19 mouse cellular contexts compared by ENCODE assay signal in the genomic region with DNA sequence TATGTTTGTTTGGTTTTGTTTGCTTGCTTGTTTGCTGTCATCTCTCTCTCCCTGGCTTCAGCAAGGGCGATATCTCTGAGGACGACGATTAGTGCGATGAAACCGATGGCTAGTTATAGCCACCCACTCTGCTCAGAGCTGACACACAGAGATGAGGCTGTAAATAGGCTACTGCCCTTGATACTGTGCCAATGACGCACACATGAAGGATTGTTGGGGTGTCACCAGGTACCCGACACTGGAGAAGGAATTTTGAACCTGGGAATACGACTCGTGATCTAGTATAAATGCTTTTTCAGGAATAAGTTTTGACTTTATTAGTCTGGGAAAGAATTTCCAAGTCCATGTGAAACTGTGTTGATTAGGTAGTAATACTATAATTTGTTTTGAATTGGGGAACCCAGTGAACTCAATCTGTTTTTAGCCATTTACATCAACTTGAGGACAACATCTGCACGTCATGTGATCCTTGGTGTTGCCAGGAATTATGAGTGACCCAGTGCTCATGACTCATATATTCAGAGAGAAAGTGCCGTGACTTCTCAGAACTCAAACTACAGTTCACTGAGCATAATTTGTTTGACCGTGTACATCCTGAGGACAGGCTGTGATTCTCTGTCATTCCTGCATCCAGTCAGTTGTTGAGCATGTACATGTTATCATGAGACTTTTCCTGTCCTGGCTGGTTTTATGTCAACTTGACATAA.
DNase-seq lines count a peak whose midpoint lies in the region; ATAC-seq and TF ChIP-seq lines count a peak whose summit lies in the region.
"Had no signal": no experiment of that assay in that cellular context is flagged by ENCODE, and none has a peak within 500 bp of the region (broad histone marks: within the 10 kb centered on the region; RNA-seq: fewer than 3 reads in every experiment).

No protein-coding gene starts in this region.

- H3K79me2 ChIP-seq in myocyte (ENCODE audit: control insufficient read depth, insufficient read depth) = no peaks in the 10 kb centered on the region

- TF ChIP-seq EP300 in liver, postnatal 0 days (IDR thresholded peaks at IDR 0.05; ENCODE audit: low read depth) = peak; percentile 40; the same call in 1 of the 2 replicates

- no peak overlapping the region for H3K27ac ChIP-seq in liver, postnatal 0 days (ENCODE audit: low read depth)
- H3K27ac ChIP-seq in liver, embryonic 12.5 days = no peak overlapping the region
- H3K27ac ChIP-seq: heart, embryonic 13.5 days; hindbrain, embryonic 14.5 days; limb, embryonic 15.5 days; stomach, postnatal 0 days had no signal

- no peak for TF ChIP-seq CTCF in liver, postnatal 0 days (IDR thresholded peaks at IDR 0.05; ENCODE audit: low read depth)

- TF ChIP-seq POLR2A in myocyte (IDR thresholded peaks at IDR 0.05; ENCODE audit: insufficient read length, low read depth) = no peak

- peak; percentile 33; the same call in 1 of the 2 replicates for ATAC-seq in liver, postnatal 0 days
- no peak for ATAC-seq in liver, embryonic 12.5 days
- ATAC-seq: intestine, postnatal 0 days had no signal

- no peak overlapping the region for H3K4me3 ChIP-seq in liver, postnatal 0 days (ENCODE audit: low read depth, low read length)
- no peak overlapping the region for H3K4me3 ChIP-seq in liver, embryonic 12.5 days
- no peak overlapping the region for H3K4me3 ChIP-seq in myocyte
- H3K4me3 ChIP-seq: erythroblast, embryonic 14.5 days; heart, embryonic 13.5 days; limb, embryonic 15.5 days had no signal

- no peaks in the 10 kb centered on the region for H3K36me3 ChIP-seq in liver, postnatal 0 days (replicated peaks; ENCODE audit: insufficient read depth, low read length)
- no peaks in the 10 kb centered on the region for H3K36me3 ChIP-seq in liver, embryonic 12.5 days
- no peaks in the 10 kb centered on the region for H3K36me3 ChIP-seq in myocyte (ENCODE audit: control insufficient read depth, insufficient read depth)
- H3K36me3 ChIP-seq: heart, embryonic 13.5 days; limb, embryonic 15.5 days had no signal

- H3K9me3 ChIP-seq in liver, postnatal 0 days (ENCODE audit: low read length) = no peaks in the 10 kb centered on the region
- H3K9me3 ChIP-seq in liver, embryonic 12.5 days (replicated peaks) = no peaks in the 10 kb centered on the region
- H3K9me3 ChIP-seq: heart, embryonic 13.5 days; limb, embryonic 15.5 days had no signal

- no peak overlapping the region for H3K9ac ChIP-seq in liver, postnatal 0 days (replicated peaks)
- no peak overlapping the region for H3K9ac ChIP-seq in liver, embryonic 12.5 days
- H3K9ac ChIP-seq: heart, embryonic 13.5 days; hindbrain, embryonic 14.5 days; limb, embryonic 15.5 days; lung, embryonic 14.5 days had no signal

- peak; percentile 28 for DNase-seq in adrenal gland, adult 8-10 months
- DNase-seq in adrenal gland, adult 18-20 months (ENCODE audit: low spot score in 2 of 2) = no peak
- no peak for DNase-seq in liver, postnatal 0 days
- DNase-seq in adrenal gland, postnatal 36 days = peak; percentile 45 to 48
- no peak for DNase-seq in left cerebral cortex, postnatal 36 days (ENCODE audit: low spot score in 2 of 2)
- DNase-seq in right cerebral cortex, postnatal 10 days (ENCODE audit: low spot score in 2 of 2) = no peak
- DNase-seq: B cell, adult 2 months; cerebellum, adult 18-20 months; embryo, embryonic 11 days; lung, embryonic 14.5 days; thymus, postnatal 4 days had no signal

- intact Hi-C loops in left cerebral cortex, postnatal 36 days (cut with DNase I) = no loop called here

- H3K4me1 ChIP-seq in liver, postnatal 0 days (ENCODE audit: insufficient read depth) = no peaks in the 10 kb centered on the region
- 0 out of 2 replicates have a peak, but pooled peaks cover 9% of the 10 kb centered on the region for H3K4me1 ChIP-seq in liver, embryonic 12.5 days
- H3K4me1 ChIP-seq: limb, embryonic 15.5 days had no signal

- WGBS in liver, postnatal 0 days (ENCODE audit: insufficient replicate concordance) = 82% methylated on average over 12 of the region's 12 CpGs
- WGBS in liver, embryonic 12.5 days (ENCODE audit: insufficient replicate concordance) = 79% methylated on average over 12 of the region's 12 CpGs

- H3ac ChIP-seq in myocyte (ENCODE audit: control insufficient read depth, insufficient read length) = no peak overlapping the region

- H3K4me2 ChIP-seq in liver, postnatal 0 days (ENCODE audit: low read depth, low read length) = no peak overlapping the region
- H3K4me2 ChIP-seq in liver, embryonic 12.5 days = no peak overlapping the region
- peak overlapping the region; percentile 1 for H3K4me2 ChIP-seq in myocyte (ENCODE audit: low read depth)
- H3K4me2 ChIP-seq: heart, embryonic 13.5 days; hindbrain, embryonic 14.5 days; limb, embryonic 15.5 days; lung, embryonic 14.5 days had no signal

- no peaks in the 10 kb centered on the region for H3K27me3 ChIP-seq in liver, postnatal 0 days (ENCODE audit: insufficient read depth, low read length)
- H3K27me3 ChIP-seq in liver, embryonic 12.5 days (replicated peaks) = no peaks in the 10 kb centered on the region
- H3K27me3 ChIP-seq in myocyte (ENCODE audit: control insufficient read depth, insufficient read depth, insufficient read length) = no peaks in the 10 kb centered on the region
- H3K27me3 ChIP-seq: heart, embryonic 13.5 days; limb, embryonic 15.5 days had no signal

TF ChIP-seq in myocyte, 11 proteins besides CTCF, POLR2A, EP300 and RAD21:
- TF ChIP-seq USF1 (IDR thresholded peaks at IDR 0.05; ENCODE audit: low read depth) (peak; percentile 87), CEBPB (IDR thresholded peaks at IDR 0.05; ENCODE audit: insufficient read depth, poor library complexity, severe bottlenecking) (no peak)

Comparison
In these comparisons a context has a peak if more than half of its experiments do, and no peak if none do; other contexts are left out.
1. DNase-seq: peak in adrenal gland, adult 8-10 months (single experiment) and adrenal gland, postnatal 36 days (2 of 2); none in adrenal gland, adult 18-20 months (0 of 2), liver, postnatal 0 days (single experiment), left cerebral cortex, postnatal 36 days (0 of 2) and right cerebral cortex, postnatal 10 days (0 of 2).